Mouse (Mus musculus): ENCODE measurements around the gene Cdh13. TPM values are rescaled to one million over a fixed set of nuclear protein-coding genes. Genes with fewer than 3 reads are reported as not detected.

Cdh13 gene
- polyA plus RNA-seq, 1 experiment from 2014 or later = 3.0 TPM

- no peak for DNase-seq (ENCODE audit: low spot score)
Measured at GRCm38 (mm10) chr8:118902402-118902801, 618.9 kb downstream of the Cdh13 start.

GRCm38 (mm10) chr8:118916513-118916912 lies 633.0 kb downstream of the Cdh13 start:
- no peak for DNase-seq (ENCODE audit: low spot score)

DNA sequence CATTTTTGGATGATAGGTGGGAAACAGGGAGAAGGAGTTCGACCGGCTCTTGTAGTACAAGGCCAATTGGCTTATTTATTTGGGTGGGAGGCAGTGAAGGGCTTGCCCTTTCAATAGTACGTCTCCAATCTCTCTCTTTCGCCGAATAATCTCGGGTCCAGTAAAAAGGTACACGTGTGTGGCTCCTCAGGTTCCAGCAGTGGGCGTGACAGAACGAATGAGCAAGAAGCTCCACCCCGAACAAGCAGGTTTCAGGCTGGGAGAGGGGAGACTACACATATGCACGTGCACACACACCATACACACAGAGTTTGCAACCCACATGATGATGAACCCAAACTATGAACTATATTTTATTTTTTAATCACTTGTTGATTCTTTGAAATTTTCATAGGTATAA lies 653.9 kb downstream of the Cdh13 start:
- DNase-seq (ENCODE audit: low spot score) = no peak

DNA sequence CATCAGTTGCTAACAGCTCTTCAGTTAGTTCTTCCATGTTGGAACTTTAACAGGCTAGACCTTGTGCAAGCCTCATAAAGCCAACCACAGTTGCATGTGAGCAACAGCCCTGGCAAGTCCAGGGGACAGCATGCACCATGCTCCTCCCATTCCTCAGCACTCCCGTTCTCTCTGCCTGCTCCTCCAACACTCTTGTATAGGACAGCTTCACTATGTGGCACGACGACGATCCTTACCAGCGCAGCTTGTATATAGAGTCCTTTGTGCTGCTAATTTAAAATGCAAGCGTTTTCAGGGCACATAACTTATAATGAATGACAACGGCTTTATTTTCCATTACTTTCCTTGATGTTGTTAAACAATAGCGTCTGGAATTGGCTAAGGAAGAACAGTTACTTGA lies 654.5 kb downstream of the Cdh13 start:
- DNase-seq (ENCODE audit: low spot score) = no peak

- no peak for DNase-seq (ENCODE audit: low spot score)
Measured at GRCm38 (mm10) chr8:118951766-118952741, 668.5 kb downstream of the Cdh13 start.

- no peak for DNase-seq (ENCODE audit: low spot score)
Measured at GRCm38 (mm10) chr8:118956109-118956508, 672.6 kb downstream of the Cdh13 start.

DNA sequence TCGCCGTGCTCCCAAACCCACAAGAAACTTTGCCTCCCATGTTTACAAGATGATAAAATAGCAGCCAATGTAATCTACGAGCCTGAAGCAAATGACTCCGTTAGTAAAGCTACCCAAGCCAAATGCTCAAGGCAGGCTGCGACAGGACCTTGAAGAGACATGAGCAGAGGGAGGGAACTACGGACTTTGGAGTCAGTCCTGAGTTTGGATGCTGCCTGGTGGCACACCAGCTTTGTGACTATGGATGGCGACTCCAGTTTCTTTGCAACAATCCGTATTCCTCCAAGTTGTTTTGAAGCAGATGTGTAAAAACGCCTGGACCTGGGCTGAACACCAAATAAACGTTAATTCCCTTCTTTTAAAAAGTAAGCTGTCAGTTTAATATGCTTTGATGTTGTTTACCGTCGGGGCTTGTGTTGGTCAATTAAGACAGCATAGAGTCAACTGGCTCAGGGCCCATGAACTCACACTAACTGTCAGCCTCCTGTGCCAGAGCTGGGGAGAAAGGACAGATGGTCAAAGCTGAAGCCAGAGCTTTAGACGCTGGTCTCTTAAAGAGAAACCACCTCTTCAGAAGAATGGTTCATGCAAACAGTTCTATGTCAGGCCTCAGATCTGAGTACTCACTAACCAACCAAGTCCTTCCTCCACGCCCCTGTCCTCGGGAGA lies 678.5 kb downstream of the Cdh13 start:
- no peak for DNase-seq (ENCODE audit: low spot score)

GRCm38 (mm10) chr8:118965101-118965840 lies 681.7 kb downstream of the Cdh13 start:
- DNase-seq (ENCODE audit: low spot score) = no peak

- DNase-seq (ENCODE audit: low spot score) = no peak
Measured at GRCm38 (mm10) chr8:118968896-118969295, 685.4 kb downstream of the Cdh13 start.

DNA sequence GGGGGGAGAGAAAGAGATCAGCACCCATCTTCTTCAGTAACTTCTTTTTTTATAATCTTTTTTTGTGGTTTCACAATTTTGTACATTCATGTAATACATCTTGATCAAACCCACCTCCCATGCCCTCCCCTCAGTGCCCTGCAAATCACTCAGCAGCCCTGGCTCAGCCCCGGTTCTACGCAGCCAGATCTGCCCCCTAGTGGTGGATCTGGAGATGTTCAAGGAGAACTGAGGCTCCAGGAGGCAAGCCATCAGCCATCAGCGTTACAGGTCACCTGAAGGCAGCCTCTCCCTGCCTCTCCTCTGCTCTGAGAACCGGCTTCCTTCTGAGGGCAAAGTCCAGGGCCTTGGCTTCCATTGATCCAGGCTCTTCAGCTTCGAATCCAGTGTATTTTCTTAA lies 696.3 kb downstream of the Cdh13 start:
- no peak for DNase-seq (ENCODE audit: low spot score)

DNA sequence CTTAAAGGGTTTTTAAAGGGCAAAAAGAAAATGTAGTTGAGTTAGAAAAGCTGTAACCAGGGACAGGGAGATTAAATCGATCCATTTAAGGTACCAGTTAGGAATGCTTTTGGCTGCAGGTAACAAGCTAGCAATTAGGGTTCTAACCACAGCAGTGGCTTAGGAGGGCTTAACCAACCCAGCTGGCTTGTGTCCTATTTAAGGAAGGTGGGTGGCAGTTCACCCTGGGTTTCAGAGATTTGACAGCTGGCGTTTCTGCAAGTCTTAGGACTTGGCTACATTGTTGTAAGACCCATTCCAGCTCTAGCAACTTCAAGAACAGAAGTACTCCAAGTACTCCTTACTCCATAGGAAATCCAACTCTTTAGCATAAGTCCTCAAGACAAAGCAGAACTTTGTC lies 700.2 kb downstream of the Cdh13 start:
- no peak for DNase-seq (ENCODE audit: low spot score)

DNA sequence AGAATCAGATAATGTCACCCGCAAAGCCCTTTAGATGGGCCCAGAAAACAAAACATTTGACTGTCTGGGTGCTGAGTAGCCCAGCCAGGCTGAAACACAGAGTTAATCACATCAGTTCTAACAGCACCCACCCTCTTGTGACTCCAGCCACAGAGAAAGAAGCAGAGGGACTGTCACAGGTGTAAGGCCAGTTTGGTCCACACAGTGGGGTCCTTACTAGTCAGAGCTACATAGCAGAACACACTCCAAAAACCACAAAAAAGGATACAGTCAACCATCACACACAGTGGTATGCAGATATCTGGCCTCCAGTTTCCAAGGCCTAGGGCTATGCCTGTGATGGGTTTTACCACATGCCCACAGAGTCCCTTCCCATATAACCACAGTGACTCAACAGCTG lies 703.3 kb downstream of the Cdh13 start:
- DNase-seq (ENCODE audit: low spot score) = no peak

- DNase-seq (ENCODE audit: low spot score) = no peak
Measured at GRCm38 (mm10) chr8:118995641-118996188, 712.2 kb downstream of the Cdh13 start.

DNA sequence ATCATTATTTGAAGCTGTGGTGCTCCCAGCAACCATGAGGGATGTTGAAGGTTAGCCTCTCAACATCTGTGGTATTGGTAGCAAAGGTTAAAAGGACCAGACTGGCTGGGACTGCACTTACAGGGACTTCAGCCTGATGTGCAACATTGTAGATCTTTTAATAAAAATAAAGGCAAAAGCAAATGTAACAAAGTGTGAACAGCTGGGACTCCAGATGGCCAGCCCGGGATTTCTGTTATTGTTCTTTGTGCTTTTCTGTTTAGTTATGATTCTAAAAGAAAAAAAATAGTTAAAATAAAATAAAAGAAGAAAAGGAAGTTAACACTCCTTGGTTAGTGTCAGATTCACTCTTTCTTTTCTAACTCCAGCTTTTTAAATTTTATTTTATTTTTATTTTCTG lies 717.1 kb downstream of the Cdh13 start:
- no peak for DNase-seq (ENCODE audit: low spot score)

DNA sequence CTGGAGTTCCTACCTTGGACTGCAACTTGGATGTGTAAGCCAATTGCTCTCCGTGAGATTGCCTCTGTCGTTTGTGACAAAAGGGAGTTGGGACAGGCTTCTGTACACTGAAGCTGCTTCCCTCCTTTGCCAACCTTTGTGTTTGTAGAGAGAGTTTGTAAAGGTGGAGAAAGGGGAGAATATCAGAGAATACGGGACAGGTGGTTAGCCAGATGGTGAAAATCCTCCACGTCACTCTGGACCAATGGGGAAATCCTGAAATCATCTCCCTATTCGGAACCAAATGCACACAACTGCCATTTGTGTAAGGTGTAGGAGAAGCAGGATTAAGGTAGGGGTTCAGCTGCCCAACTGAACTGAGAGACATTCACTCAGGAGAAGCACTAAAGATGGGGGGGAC lies 721.3 kb downstream of the Cdh13 start:
- DNase-seq (ENCODE audit: low spot score) = no peak

- no peak for DNase-seq (ENCODE audit: low spot score)
Measured at GRCm38 (mm10) chr8:119018675-119019074, 735.1 kb downstream of the Cdh13 start.

DNA sequence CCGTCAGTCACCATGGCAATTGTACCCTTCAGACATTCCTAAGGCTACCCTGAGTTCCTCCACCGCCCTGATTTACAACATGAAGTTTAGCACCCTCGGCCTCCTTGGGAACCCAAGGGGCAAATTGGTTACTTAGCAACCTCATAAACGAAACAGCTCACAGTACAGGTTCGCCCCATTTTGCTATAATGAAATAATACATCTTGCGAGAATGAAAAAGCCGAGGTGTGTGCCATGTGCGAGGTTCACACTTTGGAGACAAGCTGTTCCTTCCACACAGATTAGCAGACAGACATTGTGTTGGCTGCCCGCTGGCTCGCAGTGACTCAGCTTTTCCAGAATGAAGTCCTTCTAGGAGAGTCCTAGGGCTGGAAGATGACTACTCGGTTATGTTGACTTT lies 737.2 kb downstream of the Cdh13 start:
- DNase-seq (ENCODE audit: low spot score) = no peak

DNA sequence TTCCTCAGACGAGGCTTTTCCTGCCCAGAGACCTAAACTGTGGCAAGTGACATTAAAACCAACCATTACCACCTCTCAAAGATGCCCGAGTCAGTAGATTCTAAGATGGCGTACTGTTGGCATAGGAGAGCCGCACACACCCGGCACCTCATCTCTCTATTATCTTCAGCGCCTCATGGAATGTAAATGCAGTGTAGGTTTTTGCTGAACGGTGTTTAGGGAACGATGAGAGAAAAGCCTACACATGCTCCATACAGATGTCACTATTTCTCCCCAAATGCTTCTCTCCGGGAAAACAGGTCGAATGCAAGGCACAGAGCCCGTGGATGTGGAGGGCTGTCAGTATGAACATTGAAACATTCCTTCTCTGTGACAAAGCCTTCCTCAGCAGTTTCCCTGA lies 737.9 kb downstream of the Cdh13 start:
- DNase-seq (ENCODE audit: low spot score) = no peak

DNA sequence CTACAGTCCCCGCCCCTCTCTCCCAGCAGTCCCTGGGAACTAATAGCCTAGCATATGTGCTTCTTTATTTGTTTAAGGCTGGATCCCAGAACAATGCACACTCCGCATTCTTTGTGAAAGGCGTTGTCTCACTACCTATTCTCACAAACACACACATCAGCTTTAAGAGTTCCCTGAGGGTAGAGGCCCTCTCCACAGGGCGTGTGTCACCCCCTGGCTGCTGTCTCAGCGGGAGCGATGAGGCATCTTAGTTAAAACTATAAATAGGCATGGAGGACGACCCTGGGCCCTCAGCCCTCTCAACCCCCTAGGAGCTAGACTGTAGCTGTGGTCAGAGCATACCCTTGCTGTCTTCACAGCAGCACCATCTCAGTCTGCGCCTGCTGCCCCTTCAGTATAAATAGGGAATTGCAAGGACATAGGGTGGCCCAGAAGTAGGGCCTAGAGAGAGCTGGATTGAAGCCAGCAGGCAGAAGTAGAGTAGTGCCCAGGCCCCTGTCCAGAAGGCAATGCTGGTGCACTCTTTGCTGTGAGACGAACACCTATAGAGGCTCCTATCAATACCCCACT lies 738.9 kb downstream of the Cdh13 start:
- DNase-seq (ENCODE audit: low spot score) = no peak

GRCm38 (mm10) chr8:119033398-119033797 lies 749.9 kb downstream of the Cdh13 start:
- DNase-seq (ENCODE audit: low spot score) = no peak

GRCm38 (mm10) chr8:119034037-119034436 lies 750.5 kb downstream of the Cdh13 start:
- no peak for DNase-seq (ENCODE audit: low spot score)

Data from thymus, postnatal 0 days (tissue).